Mouse (Mus musculus) megakaryocyte, embryonic 14.5 days (primary cell): Measurements from ENCODE around the gene Prdx6. TPM values are rescaled to one million over a fixed set of nuclear protein-coding genes. Genes with fewer than 3 reads are reported as not detected.
A peak's percentile ranks its signal among the peaks of the same experiment; 100 is the strongest.

ENCODE experiments used
- H3K27me3 ChIP-seq: replicated peaks from 2 replicates; pipeline ENCODE3; 2012; ENCODE audit warnings: inconsistent platforms
- H3K36me3 ChIP-seq: replicated peaks from 2 replicates; pipeline ENCODE3; 2012; ENCODE audit warnings: low read length, inconsistent platforms, mixed read lengths
- H3K4me1 ChIP-seq: 2 replicates; pipeline ENCODE4 v1.6.1; 2012; ENCODE audit warnings: inconsistent platforms
- H3K4me3 ChIP-seq: replicated peaks from 2 replicates; pipeline ENCODE3; 2012; ENCODE audit warnings: moderate library complexity, mild to moderate bottlenecking, inconsistent platforms
- H3K9me3 ChIP-seq: 2 replicates; pipeline ENCODE4 v1.6.1; 2012; ENCODE audit warnings: inconsistent platforms
- FLI1 ChIP-seq: IDR thresholded peaks from 2 replicates; pipeline ENCODE4 v1.6.1; 2012; ENCODE audit warnings: low read length, inconsistent platforms, mixed read lengths
- GATA1 ChIP-seq: IDR thresholded peaks from 3 replicates; pipeline ENCODE4 v1.6.1; 2012; ENCODE audit warnings: mixed read lengths, low read length, inconsistent platforms, borderline replicate concordance
- polyA plus RNA-seq: library from polyadenylated mRNA; stranded (reverse); fragments of >175 nt; gene quantifications from 2 replicates; pipeline ENCODE4 v1.2.3, GENCODE M21; 2012; ENCODE audit warnings: low replicate concordance; ENCODE audit not compliant: insufficient read depth

The Prdx6 gene
- polyA plus RNA-seq, 1 experiment, result 25.0 TPM

DNA sequence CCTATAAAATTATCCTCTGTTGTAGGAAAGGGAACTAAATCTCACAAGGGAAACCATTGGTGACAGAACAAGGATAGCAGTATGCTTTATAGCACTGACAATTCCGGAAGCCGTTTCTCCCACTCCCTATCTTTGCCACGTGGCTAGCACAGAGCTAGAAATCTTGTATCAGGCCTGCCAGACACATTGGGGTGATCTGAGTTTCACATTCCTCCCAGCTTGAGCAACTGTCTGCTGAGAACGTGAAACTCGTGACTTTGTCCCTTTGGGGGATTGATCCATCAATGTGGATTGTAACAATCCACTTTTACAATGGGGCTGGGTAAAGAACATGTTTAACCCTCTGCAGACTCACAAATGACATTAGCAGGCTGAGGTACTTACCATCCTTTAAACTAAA, 17.9 kb upstream of the Prdx6 start:
- Histone ChIP-seq H3K27me3 (no peaks in the 10 kb centered on the region), H3K4me3 (peak overlapping the region; percentile 70), H3K9me3 (no peaks in the 10 kb centered on the region), H3K4me1 (peaks cover 51% of the 10 kb centered on the region), H3K36me3 (no peaks in the 10 kb centered on the region)
- TF ChIP-seq GATA1, result no peak
- TF ChIP-seq FLI1, result no peak

GRCm38 (mm10) chr1:161268116-161268515, 17.1 kb upstream of the Prdx6 start:
- TF ChIP-seq GATA1 (no peak), FLI1 (no peak)
- H3K4me1 ChIP-seq, result peaks cover 51% of the 10 kb centered on the region
- no peaks in the 10 kb centered on the region for H3K36me3 ChIP-seq
- no peaks in the 10 kb centered on the region for H3K27me3 ChIP-seq
- no peak overlapping the region for H3K4me3 ChIP-seq
- H3K9me3 ChIP-seq, result no peaks in the 10 kb centered on the region

DNA sequence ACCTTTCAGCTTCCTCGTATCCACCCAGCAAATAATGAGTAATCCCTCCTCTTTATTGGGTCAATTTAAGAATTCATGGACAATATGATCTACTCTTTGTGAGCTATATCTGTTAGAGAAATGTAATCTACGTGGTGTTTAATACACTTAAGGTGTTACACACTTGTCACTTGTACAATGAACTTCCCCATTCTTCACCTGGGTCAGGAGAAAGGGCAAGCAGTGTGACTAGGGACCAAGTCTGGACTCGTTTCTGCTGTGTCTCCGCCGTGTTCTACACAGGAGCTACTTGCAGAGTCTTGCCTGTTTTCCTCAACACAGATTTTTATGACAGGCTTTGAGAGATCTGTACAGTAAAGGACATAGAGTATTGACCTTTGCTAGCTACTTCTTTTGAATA, 13.9 kb upstream of the Prdx6 start:
- no peaks in the 10 kb centered on the region for H3K27me3 ChIP-seq
- no peaks in the 10 kb centered on the region for H3K36me3 ChIP-seq
- H3K4me3 ChIP-seq, result no peak overlapping the region
- TF ChIP-seq FLI1, result no peak
- no peaks in the 10 kb centered on the region for H3K9me3 ChIP-seq
- peaks cover 42% of the 10 kb centered on the region for H3K4me1 ChIP-seq

- no peak for TF ChIP-seq GATA1
- H3K4me1 ChIP-seq, result peaks cover 34% of the 10 kb centered on the region
- H3K27me3 ChIP-seq, result no peaks in the 10 kb centered on the region
- no peaks in the 10 kb centered on the region for H3K36me3 ChIP-seq
- no peak overlapping the region for H3K4me3 ChIP-seq
- H3K9me3 ChIP-seq, result no peaks in the 10 kb centered on the region
Measured at GRCm38 (mm10) chr1:161263584-161263983, 12.6 kb upstream of the Prdx6 start.

DNA sequence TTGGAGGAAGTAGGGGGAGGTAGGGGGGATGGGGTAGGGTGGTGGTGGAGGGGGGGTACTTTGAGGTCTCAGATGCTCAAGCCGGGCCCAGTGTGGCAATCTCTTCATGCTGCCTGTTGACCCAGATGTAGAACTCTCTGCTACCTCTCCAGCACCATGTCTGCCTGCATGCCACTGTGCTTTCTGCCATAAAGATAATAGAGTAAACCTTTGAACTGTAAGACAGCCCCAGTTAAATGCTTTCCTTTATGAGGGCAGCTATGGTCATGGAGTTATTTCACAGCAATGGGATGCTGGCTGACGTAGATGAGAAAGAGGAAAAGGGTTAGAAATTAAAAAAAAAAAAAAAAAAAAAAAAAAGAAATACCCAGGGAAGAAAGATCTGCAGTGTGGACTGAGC, 11.5 kb upstream of the Prdx6 start:
- Histone ChIP-seq H3K9me3 (no peaks in the 10 kb centered on the region), H3K36me3 (no peaks in the 10 kb centered on the region), H3K4me3 (no peak overlapping the region), H3K27me3 (no peaks in the 10 kb centered on the region), H3K4me1 (peaks cover 30% of the 10 kb centered on the region)
- no peak for TF ChIP-seq FLI1
- no peak for TF ChIP-seq GATA1

DNA sequence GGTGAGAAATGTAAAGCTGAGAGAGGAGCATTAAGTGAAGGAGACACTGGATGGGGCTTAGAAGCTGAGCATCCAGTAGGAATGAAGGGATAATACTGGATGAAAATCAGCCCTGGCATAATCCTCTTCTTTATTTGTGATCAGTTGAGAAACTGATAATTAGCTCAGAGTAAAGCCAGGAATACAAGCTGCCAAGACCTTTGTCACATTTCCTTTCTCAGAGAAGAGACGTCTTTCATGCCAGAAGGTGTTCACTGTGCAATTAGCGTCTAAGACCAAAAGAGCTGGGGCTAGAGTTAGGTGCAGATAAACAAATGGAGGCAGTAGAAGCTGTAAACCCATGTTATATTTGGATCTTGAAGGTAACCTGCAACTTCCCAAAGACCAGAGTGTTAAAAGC, 9.7 kb upstream of the Prdx6 start:
- TF ChIP-seq GATA1 (no peak), FLI1 (no peak)
- H3K36me3 ChIP-seq, result no peaks in the 10 kb centered on the region
- no peaks in the 10 kb centered on the region for H3K9me3 ChIP-seq
- H3K4me1 ChIP-seq, result peaks cover 34% of the 10 kb centered on the region
- no peaks in the 10 kb centered on the region for H3K27me3 ChIP-seq
- no peak overlapping the region for H3K4me3 ChIP-seq

DNA sequence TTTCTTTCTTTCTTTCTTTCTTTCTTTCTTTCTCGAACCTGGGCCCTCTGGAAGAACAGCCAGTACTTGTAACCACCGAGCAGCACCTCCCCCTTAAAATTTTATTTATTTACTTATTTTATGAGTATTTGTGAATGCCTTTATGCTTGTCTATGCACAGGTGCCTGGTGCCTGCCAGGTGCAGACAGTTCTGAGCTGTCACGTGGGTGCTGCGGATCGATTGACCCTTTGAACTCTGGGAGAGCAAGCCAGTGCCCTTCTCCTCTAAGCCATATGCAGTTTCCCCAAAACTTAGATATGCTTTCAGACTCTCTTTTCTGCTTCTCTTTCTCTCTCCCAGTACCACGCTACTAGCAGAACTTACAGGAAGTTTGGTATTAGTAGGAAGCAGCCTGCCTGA, 8.1 kb upstream of the Prdx6 start:
- TF ChIP-seq GATA1 (no peak), FLI1 (no peak)
- Histone ChIP-seq H3K4me3 (no peak overlapping the region), H3K36me3 (no peaks in the 10 kb centered on the region), H3K27me3 (no peaks in the 10 kb centered on the region), H3K9me3 (no peaks in the 10 kb centered on the region), H3K4me1 (peaks cover 51% of the 10 kb centered on the region)

GRCm38 (mm10) chr1:161258331-161258730, 7.3 kb upstream of the Prdx6 start:
- Histone ChIP-seq H3K36me3 (no peaks in the 10 kb centered on the region), H3K4me3 (no peak overlapping the region), H3K4me1 (peaks cover 59% of the 10 kb centered on the region), H3K9me3 (no peaks in the 10 kb centered on the region), H3K27me3 (no peaks in the 10 kb centered on the region)
- TF ChIP-seq FLI1 (no peak), GATA1 (no peak)

GRCm38 (mm10) chr1:161256918-161257317, 5.9 kb upstream of the Prdx6 start:
- Histone ChIP-seq H3K27me3 (no peaks in the 10 kb centered on the region), H3K36me3 (no peaks in the 10 kb centered on the region), H3K4me3 (no peak overlapping the region), H3K4me1 (peaks cover 69% of the 10 kb centered on the region), H3K9me3 (no peaks in the 10 kb centered on the region)
- no peak for TF ChIP-seq GATA1
- TF ChIP-seq FLI1, result no peak

DNA sequence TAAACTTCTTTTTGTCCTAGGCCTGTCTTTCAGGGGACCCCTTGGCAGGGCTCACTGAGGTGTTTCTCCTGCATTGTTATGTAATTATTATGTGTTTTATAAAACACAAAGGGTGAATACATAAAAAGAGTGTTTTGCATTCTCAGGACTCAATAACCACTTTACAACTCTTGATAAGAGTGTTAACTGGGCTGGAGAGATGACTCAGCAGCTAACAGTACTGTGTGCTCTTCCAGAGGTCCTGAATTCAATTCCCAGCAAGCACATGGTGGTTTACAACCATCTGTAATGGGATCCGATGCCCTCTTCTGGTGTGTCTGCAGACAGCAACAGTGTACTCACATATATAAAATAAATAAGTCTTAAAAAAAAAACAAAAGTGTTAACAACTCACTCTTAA, 3.3 kb upstream of the Prdx6 start:
- H3K4me3 ChIP-seq, result no peak overlapping the region

DNA sequence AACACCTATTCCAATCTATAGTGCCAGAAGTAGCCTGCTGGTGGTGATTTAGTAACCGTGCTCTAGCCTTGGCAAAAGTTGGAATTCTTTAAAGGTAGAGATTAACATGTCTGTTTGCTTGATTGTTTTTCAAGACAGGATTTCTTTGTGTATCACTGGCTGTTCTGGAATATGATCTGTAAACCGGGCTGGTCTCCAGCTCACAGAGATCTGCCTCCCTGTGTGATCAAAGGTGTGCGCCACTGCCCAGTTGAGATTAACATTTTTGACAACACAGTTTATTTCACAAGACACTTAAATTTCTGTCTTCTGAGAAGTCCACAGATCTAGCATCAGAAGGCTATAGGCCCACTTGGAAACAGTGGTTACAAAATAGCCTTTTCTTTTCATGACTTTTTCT, 1.9 kb upstream of the Prdx6 start:
- Histone ChIP-seq H3K4me1 (peaks cover 83% of the 10 kb centered on the region), H3K27me3 (no peaks in the 10 kb centered on the region), H3K4me3 (no peak overlapping the region), H3K36me3 (peaks cover 15% of the 10 kb centered on the region), H3K9me3 (no peaks in the 10 kb centered on the region)
- TF ChIP-seq FLI1 (no peak), GATA1 (no peak)

More for the DNA sequence above, 3.3 kb upstream of the Prdx6 start:
- H3K9me3 ChIP-seq, result no peaks in the 10 kb centered on the region
- peaks cover under 1% of the 10 kb centered on the region for H3K36me3 ChIP-seq
- peaks cover 72% of the 10 kb centered on the region for H3K4me1 ChIP-seq
- no peaks in the 10 kb centered on the region for H3K27me3 ChIP-seq
- no peak for TF ChIP-seq GATA1
- no peak for TF ChIP-seq FLI1

GRCm38 (mm10) chr1:161252365-161252764, 1.3 kb upstream of the Prdx6 start:
- Histone ChIP-seq H3K4me1 (peaks cover 86% of the 10 kb centered on the region), H3K36me3 (peaks cover 21% of the 10 kb centered on the region), H3K27me3 (no peaks in the 10 kb centered on the region), H3K9me3 (no peaks in the 10 kb centered on the region), H3K4me3 (peak overlapping the region; percentile 66)
- TF ChIP-seq FLI1 (no peak), GATA1 (no peak)
